Mouse (Mus musculus) skeletal muscle tissue, postnatal 0 days (tissue): Measurements from ENCODE around the gene Sox11. TPM values are rescaled to one million over a fixed set of nuclear protein-coding genes. Genes with fewer than 3 reads are reported as not detected.

Experiments
- polyA plus RNA-seq: library from polyadenylated mRNA; unstranded; fragments of >200 nt; fragmentation: Nextera tagmentation; extraction: Ambion mirVana; gene quantifications from 2 replicates; pipeline ENCODE4 v1.2.1, GENCODE M21; 2015

Sox11 gene
- polyA plus RNA-seq, result 7.9 and 8.2 TPM in 2 replicates

DNA sequence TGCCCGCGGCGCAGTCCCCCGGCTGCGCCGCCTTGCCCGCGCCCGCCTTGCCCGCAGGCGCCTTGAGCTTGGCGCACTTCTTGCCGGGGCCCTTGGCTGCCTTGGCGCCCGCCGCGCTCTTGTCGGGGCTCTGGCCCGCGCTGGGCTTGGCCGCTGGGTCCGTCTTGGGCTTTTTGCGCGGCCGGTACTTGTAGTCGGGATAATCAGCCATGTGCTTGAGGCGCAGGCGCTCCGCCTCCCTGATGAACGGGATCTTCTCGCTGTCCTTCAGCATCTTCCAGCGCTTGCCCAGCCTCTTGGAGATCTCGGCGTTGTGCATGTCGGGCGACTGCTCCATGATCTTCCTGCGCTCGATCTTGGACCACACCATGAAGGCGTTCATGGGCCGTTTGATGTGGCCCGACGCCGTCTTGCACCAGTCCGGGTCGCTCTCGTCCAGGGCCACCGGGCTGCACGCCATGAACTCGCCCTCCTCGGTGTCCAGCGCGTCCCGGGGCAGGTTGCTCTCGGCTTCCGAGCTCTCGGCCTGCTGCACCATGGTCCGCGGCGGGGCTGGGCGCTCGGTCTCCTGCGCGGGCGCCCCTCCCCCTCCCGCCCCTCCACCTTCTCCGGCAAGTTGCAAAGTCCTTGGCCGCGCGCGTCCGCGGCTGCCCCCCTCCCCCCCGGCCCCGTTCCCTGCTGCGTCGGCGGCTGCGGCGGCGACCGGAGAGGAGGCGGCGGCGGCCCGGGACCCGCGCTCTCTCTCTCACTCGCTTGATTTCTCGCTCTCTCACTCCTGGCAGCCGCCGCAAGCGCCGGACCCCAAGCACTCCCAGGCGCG is at the start of gene Sox11:
Gene Sox11 (minus strand): TSS at position 704 of the 820 bp plus-strand sequence.

